Mouse (Mus musculus): ENCODE results near the gene Mpv17l. TPM values are rescaled to one million over a fixed set of nuclear protein-coding genes. Genes with fewer than 3 reads are reported as not detected.
"Not testable (repeated sequence)": the region's sequence is repeated elsewhere in the genome, so short reads cannot be mapped to it uniquely, and the experiment has no call there.

Mpv17l gene
- polyA plus RNA-seq, 1 experiment from 2014 or later, result 2.7 TPM

- not testable (repeated sequence) for H3K36me3 ChIP-seq (ENCODE audit: control insufficient read depth, insufficient read depth, low read length); H3K9me3 ChIP-seq (ENCODE audit: control insufficient read depth, low read length); H3K27me3 ChIP-seq (ENCODE audit: control insufficient read depth, insufficient read depth, low read length); H3K9ac ChIP-seq (ENCODE audit: low read length); H3K4me1 ChIP-seq (replicated peaks; ENCODE audit: control insufficient read depth, insufficient read depth, low read length); H3K4me2 ChIP-seq (ENCODE audit: low read depth, low read length, severe bottlenecking); H3K4me3 ChIP-seq (ENCODE audit: low read depth, low read length); H3K27ac ChIP-seq (ENCODE audit: low read depth, low read length); DNase-seq (ENCODE audit: low spot score); ATAC-seq (replicated peaks; ENCODE audit: low FRiP score)
- 43% methylated on average over 1 of the region's 1 CpGs for WGBS
Observed at GRCm38 (mm10) chr16:13977026-13977425, 74.1 kb downstream of the Mpv17l start.

- H3K4me3 ChIP-seq (ENCODE audit: low read depth, low read length); ATAC-seq (replicated peaks; ENCODE audit: low FRiP score); H3K9ac ChIP-seq (ENCODE audit: low read length); DNase-seq (ENCODE audit: low spot score); H3K9me3 ChIP-seq (ENCODE audit: control insufficient read depth, low read length); H3K4me1 ChIP-seq (replicated peaks; ENCODE audit: control insufficient read depth, insufficient read depth, low read length); H3K4me2 ChIP-seq (ENCODE audit: low read depth, low read length, severe bottlenecking); H3K36me3 ChIP-seq (ENCODE audit: control insufficient read depth, insufficient read depth, low read length); H3K27ac ChIP-seq (ENCODE audit: low read depth, low read length); H3K27me3 ChIP-seq (ENCODE audit: control insufficient read depth, insufficient read depth, low read length): not testable (repeated sequence)
- 81% methylated on average over 3 of the region's 3 CpGs for WGBS
Observed at GRCm38 (mm10) chr16:13981726-13982125, 78.8 kb downstream of the Mpv17l start.

- Histone ChIP-seq H3K36me3 (ENCODE audit: control insufficient read depth, insufficient read depth, low read length) (no peaks in the 10 kb centered on the region), H3K4me2 (ENCODE audit: low read depth, low read length, severe bottlenecking) (no peak overlapping the region), H3K4me1 (replicated peaks; ENCODE audit: control insufficient read depth, insufficient read depth, low read length) (peaks cover 5% of the 10 kb centered on the region; the same call in 1 of the 2 replicates), H3K9ac (ENCODE audit: low read length) (no peak overlapping the region), H3K27me3 (ENCODE audit: control insufficient read depth, insufficient read depth, low read length) (no peaks in the 10 kb centered on the region), H3K4me3 (ENCODE audit: low read depth, low read length) (no peak overlapping the region), H3K9me3 (ENCODE audit: control insufficient read depth, low read length) (no peaks in the 10 kb centered on the region), H3K27ac (ENCODE audit: low read depth, low read length) (no peak overlapping the region)
- ATAC-seq (replicated peaks; ENCODE audit: low FRiP score) (no peak), DNase-seq (ENCODE audit: low spot score) (no peak)
- 89% methylated on average over 5 of the region's 5 CpGs for WGBS
Observed at GRCm38 (mm10) chr16:13983161-13983560, 80.2 kb downstream of the Mpv17l start.

- DNase-seq (ENCODE audit: low spot score), result no peak
- 51% methylated on average over 3 of the region's 3 CpGs for WGBS
Observed at GRCm38 (mm10) chr16:13986197-13986573, 83.2 kb downstream of the Mpv17l start.

GRCm38 (mm10) chr16:13986574-13987478 is 83.9 kb downstream of the Mpv17l start, which contains the start of the genes 2900011O08Rik and Ifitm7:
TSS of gene 2900011O08Rik (plus strand) at chr16:13986604.
TSS of gene Ifitm7 (minus strand) at chr16:13986888.
- peak within 1 kb of the TSS; percentile 58 for H3K4me3 ChIP-seq (ENCODE audit: low read depth, low read length)
- DNase-seq (ENCODE audit: low spot score), result peak; percentile 72
- H3K4me1 ChIP-seq (replicated peaks; ENCODE audit: control insufficient read depth, insufficient read depth, low read length), result peaks cover 5% of the 10 kb centered on the region; the same call in 1 of the 2 replicates
- no peaks in the 10 kb centered on the region for H3K9me3 ChIP-seq (ENCODE audit: control insufficient read depth, low read length)
- H3K4me2 ChIP-seq (ENCODE audit: low read depth, low read length, severe bottlenecking), result peak within 1 kb of the TSS; percentile 84
- ATAC-seq (replicated peaks; ENCODE audit: low FRiP score), result peak; percentile 79
- peak within 1 kb of the TSS; percentile 82 for H3K9ac ChIP-seq (ENCODE audit: low read length)
- WGBS, result under 1% methylated on average over 31 of the region's 31 CpGs
- no peaks in the 10 kb centered on the region for H3K27me3 ChIP-seq (ENCODE audit: control insufficient read depth, insufficient read depth, low read length)
- H3K36me3 ChIP-seq (ENCODE audit: control insufficient read depth, insufficient read depth, low read length), result no peaks in the 10 kb centered on the region
- H3K27ac ChIP-seq (ENCODE audit: low read depth, low read length), result peak within 1 kb of the TSS; percentile 66

More at GRCm38 (mm10) chr16:13986197-13986573, 83.2 kb downstream of the Mpv17l start:
- H3K36me3 ChIP-seq (ENCODE audit: control insufficient read depth, insufficient read depth, low read length), result no peaks in the 10 kb centered on the region
- H3K27ac ChIP-seq (ENCODE audit: low read depth, low read length), result peak overlapping the region; percentile 66; the same call in 1 of the 2 replicates
- peak overlapping the region; percentile 58 for H3K4me3 ChIP-seq (ENCODE audit: low read depth, low read length)
- H3K9me3 ChIP-seq (ENCODE audit: control insufficient read depth, low read length), result no peaks in the 10 kb centered on the region
- peak overlapping the region; percentile 84 for H3K4me2 ChIP-seq (ENCODE audit: low read depth, low read length, severe bottlenecking)
- peak; percentile 43 for ATAC-seq (replicated peaks; ENCODE audit: low FRiP score)
- H3K9ac ChIP-seq (ENCODE audit: low read length), result peak overlapping the region; percentile 82
- H3K4me1 ChIP-seq (replicated peaks; ENCODE audit: control insufficient read depth, insufficient read depth, low read length), result peaks cover 5% of the 10 kb centered on the region; the same call in 1 of the 2 replicates
- no peaks in the 10 kb centered on the region for H3K27me3 ChIP-seq (ENCODE audit: control insufficient read depth, insufficient read depth, low read length)

- H3K4me2 ChIP-seq (ENCODE audit: low read depth, low read length, severe bottlenecking), result no peak overlapping the region
- H3K27ac ChIP-seq (ENCODE audit: low read depth, low read length), result no peak overlapping the region
- ATAC-seq (replicated peaks; ENCODE audit: low FRiP score), result no peak
- H3K9me3 ChIP-seq (ENCODE audit: control insufficient read depth, low read length), result no peaks in the 10 kb centered on the region
- 91% methylated on average over 11 of the region's 11 CpGs for WGBS
- no peak for DNase-seq (ENCODE audit: low spot score)
- no peaks in the 10 kb centered on the region for H3K27me3 ChIP-seq (ENCODE audit: control insufficient read depth, insufficient read depth, low read length)
- no peaks in the 10 kb centered on the region for H3K36me3 ChIP-seq (ENCODE audit: control insufficient read depth, insufficient read depth, low read length)
- no peaks in the 10 kb centered on the region; the same call in 1 of the 2 replicates for H3K4me1 ChIP-seq (replicated peaks; ENCODE audit: control insufficient read depth, insufficient read depth, low read length)
- no peak overlapping the region for H3K4me3 ChIP-seq (ENCODE audit: low read depth, low read length)
- no peak overlapping the region for H3K9ac ChIP-seq (ENCODE audit: low read length)
Observed at GRCm38 (mm10) chr16:13992518-13993248, 89.7 kb downstream of the Mpv17l start.

- no peak for DNase-seq (ENCODE audit: low spot score)
- Histone ChIP-seq H3K4me1 (replicated peaks; ENCODE audit: control insufficient read depth, insufficient read depth, low read length) (no peaks in the 10 kb centered on the region), H3K4me2 (ENCODE audit: low read depth, low read length, severe bottlenecking) (no peak overlapping the region), H3K27ac (ENCODE audit: low read depth, low read length) (no peak overlapping the region), H3K9ac (ENCODE audit: low read length) (no peak overlapping the region), H3K4me3 (ENCODE audit: low read depth, low read length) (no peak overlapping the region), H3K36me3 (ENCODE audit: control insufficient read depth, insufficient read depth, low read length) (no peaks in the 10 kb centered on the region), H3K9me3 (ENCODE audit: control insufficient read depth, low read length) (no peaks in the 10 kb centered on the region), H3K27me3 (ENCODE audit: control insufficient read depth, insufficient read depth, low read length) (no peaks in the 10 kb centered on the region)
- 90% methylated on average over 1 of the region's 1 CpGs for WGBS
- no peak for ATAC-seq (replicated peaks; ENCODE audit: low FRiP score)
Observed at GRCm38 (mm10) chr16:13994076-13994475, 91.1 kb downstream of the Mpv17l start.

GRCm38 (mm10) chr16:13994502-13994901 is 91.5 kb downstream of the Mpv17l start:
- Histone ChIP-seq H3K27ac (ENCODE audit: low read depth, low read length) (no peak overlapping the region), H3K9me3 (ENCODE audit: control insufficient read depth, low read length) (no peaks in the 10 kb centered on the region), H3K27me3 (ENCODE audit: control insufficient read depth, insufficient read depth, low read length) (no peaks in the 10 kb centered on the region), H3K9ac (ENCODE audit: low read length) (no peak overlapping the region), H3K36me3 (ENCODE audit: control insufficient read depth, insufficient read depth, low read length) (no peaks in the 10 kb centered on the region), H3K4me1 (replicated peaks; ENCODE audit: control insufficient read depth, insufficient read depth, low read length) (no peaks in the 10 kb centered on the region), H3K4me3 (ENCODE audit: low read depth, low read length) (no peak overlapping the region), H3K4me2 (ENCODE audit: low read depth, low read length, severe bottlenecking) (no peak overlapping the region)
- DNase-seq (ENCODE audit: low spot score) (no peak), ATAC-seq (replicated peaks; ENCODE audit: low FRiP score) (no peak)
- WGBS, result 82% methylated on average over 1 of the region's 1 CpGs
